Mouse (Mus musculus) Muller cell, postnatal 12 days (primary cell): ENCODE results near the gene Cage1.

Experiments used
- DNase-seq: peaks from one replicate; pipeline ENCODE4 v3.0.0-alpha.2; 2015; ENCODE audit errors: inconsistent ontology term

Cage1 gene

GRCm38 (mm10) chr13:38010444-38010910 is 26.4 kb downstream of the Cage1 start:
- no peak for DNase-seq

- DNase-seq: peak; percentile 6
Measured at GRCm38 (mm10) chr13:38009721-38010408, 27.0 kb downstream of the Cage1 start.

- no peak for DNase-seq
Measured at GRCm38 (mm10) chr13:38007972-38008371, 28.9 kb downstream of the Cage1 start.

GRCm38 (mm10) chr13:38002461-38002860 is 34.4 kb downstream of the Cage1 start:
- DNase-seq: no peak

GRCm38 (mm10) chr13:37999713-38000112 is 37.2 kb downstream of the Cage1 start:
- no peak for DNase-seq

- DNase-seq: no peak
Measured at GRCm38 (mm10) chr13:37994405-37994749, 42.5 kb downstream of the Cage1 start.

- DNase-seq: peak; percentile 99
Measured at GRCm38 (mm10) chr13:37993704-37994404, 43.0 kb downstream of the Cage1 start, which contains the start of gene Ssr1. TSS of gene Ssr1 (minus strand) at chr13:37994217.

- no peak for DNase-seq
Measured at GRCm38 (mm10) chr13:37993376-37993703, 43.5 kb downstream of the Cage1 start.

- DNase-seq: peak; percentile 19
Measured at GRCm38 (mm10) chr13:37992638-37993371, 44.1 kb downstream of the Cage1 start.

- DNase-seq: no peak
Measured at GRCm38 (mm10) chr13:37989701-37990100, 47.2 kb downstream of the Cage1 start.

- no peak for DNase-seq
Measured at GRCm38 (mm10) chr13:37986166-37986565, 50.7 kb downstream of the Cage1 start.

GRCm38 (mm10) chr13:37981063-37981462 is 55.8 kb downstream of the Cage1 start:
- no peak for DNase-seq

- no peak for DNase-seq
Measured at GRCm38 (mm10) chr13:37980346-37980745, 56.5 kb downstream of the Cage1 start.

GRCm38 (mm10) chr13:37979506-37979905 is 57.4 kb downstream of the Cage1 start:
- DNase-seq: no peak

GRCm38 (mm10) chr13:37974731-37975130 is 62.1 kb downstream of the Cage1 start:
- DNase-seq: no peak

GRCm38 (mm10) chr13:37974036-37974435 is 62.8 kb downstream of the Cage1 start:
- no peak for DNase-seq

- no peak for DNase-seq
Measured at GRCm38 (mm10) chr13:37970887-37971530, 65.9 kb downstream of the Cage1 start.

- no peak for DNase-seq
Measured at GRCm38 (mm10) chr13:37969988-37970387, 66.9 kb downstream of the Cage1 start.

- peak; percentile 54 for DNase-seq
Measured at GRCm38 (mm10) chr13:37969337-37969736, 67.5 kb downstream of the Cage1 start.

- no peak for DNase-seq
Measured at GRCm38 (mm10) chr13:37967565-37967964, 69.3 kb downstream of the Cage1 start.

- DNase-seq: peak; percentile 67
Measured at GRCm38 (mm10) chr13:37967052-37967437, 69.8 kb downstream of the Cage1 start.
